In genomic region chr16:79001679-79002078, GRCm38 (mm10) we compare ENCODE assay signal across 22 mouse cellular contexts.
A peak's percentile ranks its signal among the peaks of the same experiment; 100 is the strongest.
DNase-seq lines count a peak whose midpoint lies in the region; ATAC-seq and TF ChIP-seq lines count a peak whose summit lies in the region.
"Had no signal": no experiment of that assay in that cellular context is flagged by ENCODE, and none has a peak within 500 bp of the region (broad histone marks: within the 10 kb centered on the region; RNA-seq: fewer than 3 reads in every experiment).

No protein-coding gene starts in this region.

- DNase-seq in lung, embryonic 14.5 days = peak; percentile 1
- no peak for DNase-seq in lung, postnatal 14 days
- peak; percentile 14 for DNase-seq in stomach, postnatal 0 days (ENCODE audit: low spot score)
- no peak for DNase-seq in urinary bladder, postnatal 14 days (ENCODE audit: low spot score)
- no peak for DNase-seq in heart, embryonic 10.5 days (ENCODE audit: low spot score)
- no peak for DNase-seq in testis, postnatal 14 days (ENCODE audit: low spot score)
- DNase-seq: adrenal gland, adult 2 months; adrenal gland, adult 8-10 months; adrenal gland, postnatal 10 days; adrenal gland, postnatal 14 days; adrenal gland, postnatal 25 days; adrenal gland, postnatal 36 days; B cell, adult 2 months; cerebellum, adult 11 months; cerebellum, adult 11-12 months had no signal

- no peaks in the 10 kb centered on the region for H3K9me3 ChIP-seq in lung, embryonic 14.5 days (ENCODE audit: low read depth, low read length)
- no peaks in the 10 kb centered on the region for H3K9me3 ChIP-seq in stomach, embryonic 14.5 days (ENCODE audit: control insufficient read depth, low read depth, low read length)
- no peaks in the 10 kb centered on the region for H3K9me3 ChIP-seq in stomach, embryonic 15.5 days
- no peaks in the 10 kb centered on the region for H3K9me3 ChIP-seq in stomach, postnatal 0 days (ENCODE audit: control insufficient read depth, low read length)
- H3K9me3 ChIP-seq in heart, embryonic 10.5 days = no peaks in the 10 kb centered on the region

- H3K4me2 ChIP-seq in lung, embryonic 14.5 days = no peak overlapping the region
- H3K4me2 ChIP-seq in stomach, embryonic 14.5 days (replicated peaks; ENCODE audit: low read depth, low read length) = no peak overlapping the region
- no peak overlapping the region for H3K4me2 ChIP-seq in stomach, embryonic 15.5 days
- H3K4me2 ChIP-seq in stomach, postnatal 0 days (replicated peaks; ENCODE audit: low read depth) = no peak overlapping the region

- peak; percentile 44; the same call in 1 of the 2 replicates for ATAC-seq in lung, embryonic 14.5 days (ENCODE audit: insufficient read depth)
- ATAC-seq in stomach, embryonic 14.5 days (ENCODE audit: insufficient number of reproducible peaks, insufficient read depth, low FRiP score, low read depth) = 0 out of 2 replicates have a peak, but pooled peaks have one; percentile 58
- peak; percentile 53; the same call in 1 of the 2 replicates for ATAC-seq in stomach, embryonic 15.5 days (ENCODE audit: insufficient read depth, low FRiP score, low read depth)
- ATAC-seq in stomach, postnatal 0 days (ENCODE audit: low FRiP score, low TSS enrichment) = peak; percentile 63; the same call in 1 of the 2 replicates
- ATAC-seq: activated CD4-positive, CD25-positive, alpha-beta regulatory T cell, adult 4 months; CD4-positive, CD25-positive, alpha-beta regulatory T cell, adult 4 months; Patski had no signal

- no peak for TF ChIP-seq CTCF in lung, embryonic 14.5 days (IDR thresholded peaks at IDR 0.05; ENCODE audit: low read depth)
- TF ChIP-seq CTCF in stomach, postnatal 0 days (IDR thresholded peaks at IDR 0.05; ENCODE audit: low read depth) = no peak

- H3K4me1 ChIP-seq in lung, embryonic 14.5 days (ENCODE audit: insufficient read depth) = no peaks in the 10 kb centered on the region
- no peaks in the 10 kb centered on the region for H3K4me1 ChIP-seq in stomach, embryonic 14.5 days (ENCODE audit: control insufficient read depth, insufficient read depth, low read length)
- no peaks in the 10 kb centered on the region for H3K4me1 ChIP-seq in stomach, embryonic 15.5 days
- H3K4me1 ChIP-seq in stomach, postnatal 0 days (replicated peaks; ENCODE audit: control insufficient read depth, insufficient read depth) = no peaks in the 10 kb centered on the region
- H3K4me1 ChIP-seq in heart, embryonic 10.5 days = no peaks in the 10 kb centered on the region

- no peak overlapping the region for H3K4me3 ChIP-seq in lung, embryonic 14.5 days (ENCODE audit: low read depth, low read length)
- H3K4me3 ChIP-seq in stomach, embryonic 14.5 days (ENCODE audit: low read depth, low read length) = no peak overlapping the region
- H3K4me3 ChIP-seq in stomach, embryonic 15.5 days (replicated peaks) = no peak overlapping the region
- H3K4me3 ChIP-seq in stomach, postnatal 0 days (ENCODE audit: low read depth, low read length) = no peak overlapping the region
- no peak overlapping the region for H3K4me3 ChIP-seq in heart, embryonic 10.5 days

- no peak overlapping the region for H3K27ac ChIP-seq in lung, embryonic 14.5 days (ENCODE audit: low read depth)
- no peak overlapping the region for H3K27ac ChIP-seq in stomach, embryonic 14.5 days (ENCODE audit: low read length)
- H3K27ac ChIP-seq in stomach, embryonic 15.5 days = no peak overlapping the region
- no peak overlapping the region for H3K27ac ChIP-seq in stomach, postnatal 0 days (replicated peaks)
- no peak overlapping the region for H3K27ac ChIP-seq in heart, embryonic 10.5 days

- 67% methylated on average over 9 of the region's 9 CpGs for WGBS in lung, embryonic 14.5 days
- WGBS in stomach, embryonic 14.5 days = 76% methylated on average over 9 of the region's 9 CpGs
- 76% methylated on average over 9 of the region's 9 CpGs for WGBS in stomach, embryonic 15.5 days
- 59% methylated on average over 9 of the region's 9 CpGs for WGBS in stomach, postnatal 0 days
- 81% methylated on average over 9 of the region's 9 CpGs for whole genome bisulfite sequencing in heart, embryonic 10.5 days

- H3K27me3 ChIP-seq in lung, embryonic 14.5 days (ENCODE audit: insufficient read depth, low read length) = no peaks in the 10 kb centered on the region
- no peaks in the 10 kb centered on the region for H3K27me3 ChIP-seq in stomach, embryonic 14.5 days (ENCODE audit: control insufficient read depth, insufficient read depth, low read length)
- no peaks in the 10 kb centered on the region for H3K27me3 ChIP-seq in stomach, embryonic 15.5 days (replicated peaks)
- no peaks in the 10 kb centered on the region for H3K27me3 ChIP-seq in stomach, postnatal 0 days (ENCODE audit: control insufficient read depth, insufficient read depth, low read length)
- H3K27me3 ChIP-seq in heart, embryonic 10.5 days (ENCODE audit: insufficient read depth, poor library complexity, severe bottlenecking) = no peaks in the 10 kb centered on the region
- H3K27me3 ChIP-seq: CH12.LX had no signal

- no peaks in the 10 kb centered on the region for H3K36me3 ChIP-seq in lung, embryonic 14.5 days (ENCODE audit: insufficient read depth)
- H3K36me3 ChIP-seq in stomach, embryonic 14.5 days (ENCODE audit: control insufficient read depth, insufficient read depth, low read length) = no peaks in the 10 kb centered on the region
- no peaks in the 10 kb centered on the region for H3K36me3 ChIP-seq in stomach, embryonic 15.5 days
- no peaks in the 10 kb centered on the region for H3K36me3 ChIP-seq in stomach, postnatal 0 days (ENCODE audit: control insufficient read depth, insufficient read depth, low read length)
- no peaks in the 10 kb centered on the region for H3K36me3 ChIP-seq in heart, embryonic 10.5 days
- H3K36me3 ChIP-seq: G1E had no signal

- no peak for TF ChIP-seq EP300 in stomach, postnatal 0 days (optimal IDR thresholded peaks at IDR 0.05)

- no peak overlapping the region for H3K9ac ChIP-seq in lung, embryonic 14.5 days
- H3K9ac ChIP-seq in stomach, embryonic 14.5 days (replicated peaks; ENCODE audit: low read depth, low read length) = no peak overlapping the region
- H3K9ac ChIP-seq in stomach, embryonic 15.5 days = no peak overlapping the region
- H3K9ac ChIP-seq in stomach, postnatal 0 days (ENCODE audit: low read length) = no peak overlapping the region

Comparison
In these comparisons a context has a peak if more than half of its experiments do, and no peak if none do; other contexts are left out.
1. DNase-seq: peak in lung, embryonic 14.5 days (single experiment) and stomach, postnatal 0 days (single experiment); none in lung, postnatal 14 days (single experiment), urinary bladder, postnatal 14 days (single experiment), heart, embryonic 10.5 days (single experiment) and testis, postnatal 14 days (single experiment).
2. Peak in every context shown above with its lines, with median percentiles within 50 percentile points of each other: ATAC-seq.